Mouse (Mus musculus) ES-E14 (cell line): ENCODE results near the gene Lrfn2. TPM values are rescaled to one million over a fixed set of nuclear protein-coding genes. Genes with fewer than 3 reads are reported as not detected.
A peak's percentile ranks its signal among the peaks of the same experiment; 100 is the strongest.

Source experiments
- DNase-seq: peaks from one replicate; pipeline ENCODE4 v3.0.0-alpha.2; 2013; ENCODE audit warnings: low read depth, low spot score
- H3K27ac ChIP-seq: 2 replicates; pipeline ENCODE4 v1.5.1; 2012; ENCODE audit warnings: low read depth, mild to moderate bottlenecking, low read length, moderate library complexity, mixed read lengths; ENCODE audit not compliant: poor library complexity, insufficient read depth, severe bottlenecking
- H3K36me3 ChIP-seq: 2 replicates; pipeline ENCODE4 v1.6.1; 2012; ENCODE audit warnings: mild to moderate bottlenecking, low read length, moderate library complexity, mixed read lengths; ENCODE audit not compliant: control insufficient read depth, poor library complexity, insufficient read depth, severe bottlenecking
- H3K4me1 ChIP-seq, 2 experiments: fragments of 150-350 bp in 1 of 2; sonication (generic) in 1 of 2; 2 replicates each; pipeline ENCODE4 v1.6.1; 2012; ENCODE audit warnings: low read length in 2 of 2, mild to moderate bottlenecking in 1 of 2, mixed read lengths in 1 of 2; ENCODE audit not compliant: control insufficient read depth in 2 of 2, insufficient read depth in 2 of 2, poor library complexity in 1 of 2
- H3K4me3 ChIP-seq, 2 experiments: fragments of 150-350 bp in 1 of 2; sonication (generic) in 1 of 2; 2 replicates each; pipeline ENCODE4 v1.5.1; 2012; ENCODE audit warnings: low read length in 2 of 2, low read depth in 1 of 2, mild to moderate bottlenecking in 1 of 2, mixed read lengths in 1 of 2; ENCODE audit not compliant: insufficient read depth in 1 of 2, poor library complexity in 1 of 2, severe bottlenecking in 1 of 2
- H3K9ac ChIP-seq: 2 replicates; pipeline ENCODE4 v1.6.1; 2012; ENCODE audit warnings: low read depth, mild to moderate bottlenecking, low read length, mixed read lengths; ENCODE audit not compliant: poor library complexity, insufficient read depth, severe bottlenecking
- H3K9me3 ChIP-seq: fragments of 150-350 bp; sonication (generic); 2 replicates; pipeline ENCODE4 v1.6.1; 2012; ENCODE audit warnings: low read depth, mild to moderate bottlenecking, low read length; ENCODE audit not compliant: control insufficient read depth, insufficient read depth
- CHD2 ChIP-seq: IDR thresholded peaks from 2 replicates; pipeline ENCODE4 v1.6.1; 2014; ENCODE audit warnings: mild to moderate bottlenecking, low read depth, low read length, inconsistent platforms
- HCFC1 ChIP-seq: IDR thresholded peaks from 2 replicates; pipeline ENCODE4 v1.6.1; 2012; ENCODE audit warnings: low read length, inconsistent platforms, borderline replicate concordance; ENCODE audit not compliant: insufficient read depth
- MAFK ChIP-seq: IDR thresholded peaks from 2 replicates; pipeline ENCODE4 v1.6.1; 2014; ENCODE audit warnings: mild to moderate bottlenecking, low read depth, low read length, inconsistent platforms; ENCODE audit not compliant: insufficient read depth
- ZC3H11A ChIP-seq: IDR thresholded peaks from 2 replicates; pipeline ENCODE4 v1.6.1; 2012; ENCODE audit warnings: low read depth, mild to moderate bottlenecking, inconsistent platforms, low read length, borderline replicate concordance
- ZNF384 ChIP-seq: IDR thresholded peaks from 2 replicates; pipeline ENCODE4 v1.6.1; 2012; ENCODE audit warnings: low read depth, low read length, inconsistent platforms
- in situ Hi-C, 2 experiments: fragments of 600-800 bp; cut with MboI; formaldehyde crosslinking; loops; one replicate each; pipeline ENCODE4 v1.15.1; 2025; ENCODE audit warnings: low sequenced_read_pairs in 2 of 2, inconsistent platforms in 1 of 2; ENCODE audit not compliant: unreplicated experiment in 2 of 2
- total RNA-seq: library from RNA; depleted of rRNA; stranded (reverse); fragments of 300-350 nt; gene quantifications from 2 replicates; pipeline ENCODE4 v1.2.3, GENCODE M21; 2012

Gene Lrfn2
- total RNA-seq, 1 experiment, result 0.13 TPM

DNA sequence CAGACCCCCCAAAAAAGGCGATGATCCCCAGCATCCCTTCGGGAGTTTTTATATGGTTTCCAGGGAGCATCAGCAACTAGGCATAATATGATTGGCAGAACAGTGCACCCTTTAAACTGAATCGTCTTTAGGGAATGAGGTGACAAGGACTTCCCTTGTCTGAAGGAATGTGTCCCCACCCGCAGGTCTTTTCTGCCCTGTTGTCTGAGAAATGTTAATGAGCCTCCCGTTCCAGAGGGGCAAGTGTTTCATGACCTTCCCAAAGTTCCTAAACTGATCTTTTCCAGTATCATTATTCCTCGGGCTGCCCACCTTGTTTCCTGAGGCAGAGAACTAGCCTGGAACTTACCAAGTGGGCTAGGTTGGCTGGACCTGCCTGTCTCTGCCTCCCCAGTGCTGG lies 40.7 kb downstream of the Lrfn2 start:
- Histone ChIP-seq H3K9ac (no peak overlapping the region), H3K36me3 (no peaks in the 10 kb centered on the region), H3K9me3 (no peaks in the 10 kb centered on the region), H3K27ac (no peak overlapping the region), H3K4me1 (peaks cover 4 to 26% of the 10 kb centered on the region in 2 experiments; a peak in 3 of 4 replicates), H3K4me3 (no peak overlapping the region)
- TF ChIP-seq ZC3H11A (no peak), HCFC1 (no peak), MAFK (no peak)
- in situ Hi-C loops, result no loop called here
- no peak for DNase-seq

DNA sequence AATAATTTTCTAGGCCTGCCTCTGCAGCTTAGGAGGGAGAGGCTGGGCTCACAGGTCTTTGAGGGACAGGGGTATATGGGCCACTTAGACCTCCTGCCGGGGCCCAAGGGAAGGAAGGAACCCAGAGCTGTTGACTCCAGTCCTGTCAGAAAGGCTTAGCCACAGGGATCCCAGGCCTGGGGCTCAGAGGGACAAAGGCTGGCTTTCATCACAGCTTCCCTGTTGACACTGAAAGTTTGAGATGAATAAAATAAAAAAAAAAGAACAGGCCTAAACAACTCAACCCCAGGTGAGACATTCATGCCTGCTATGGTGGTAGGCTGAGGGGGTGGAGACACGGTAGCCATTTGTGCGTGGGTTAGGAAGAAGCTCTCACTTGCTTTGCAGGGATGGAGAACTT lies 41.2 kb downstream of the Lrfn2 start:
- Histone ChIP-seq H3K27ac (no peak overlapping the region), H3K36me3 (no peaks in the 10 kb centered on the region), H3K9ac (no peak overlapping the region), H3K4me3 (no peak overlapping the region), H3K4me1 (peaks cover 4 to 25% of the 10 kb centered on the region in 2 experiments; a peak in 3 of 4 replicates), H3K9me3 (no peaks in the 10 kb centered on the region)
- in situ Hi-C loops, result no loop called here
- no peak for TF ChIP-seq MAFK
- peak; percentile 40; the same call in 1 of the 2 replicates for TF ChIP-seq ZNF384
- TF ChIP-seq CHD2, result no peak
- TF ChIP-seq HCFC1, result no peak
- no peak for TF ChIP-seq ZC3H11A
- DNase-seq, result no peak

- H3K9ac ChIP-seq, result no peak overlapping the region; the same call in 1 of the 2 replicates
- in situ Hi-C loops, result no loop called here
- DNase-seq, result no peak
- H3K27ac ChIP-seq, result no peak overlapping the region
- H3K36me3 ChIP-seq, result no peaks in the 10 kb centered on the region
- H3K4me3 ChIP-seq, result no peak overlapping the region
- H3K9me3 ChIP-seq, result no peaks in the 10 kb centered on the region
- H3K4me1 ChIP-seq, result peaks cover 4 to 25% of the 10 kb centered on the region in 2 experiments; a peak in 3 of 4 replicates
- TF ChIP-seq CHD2, result no peak
Measured at GRCm38 (mm10) chr17:48975055-48975454, 42.9 kb downstream of the Lrfn2 start.

DNA sequence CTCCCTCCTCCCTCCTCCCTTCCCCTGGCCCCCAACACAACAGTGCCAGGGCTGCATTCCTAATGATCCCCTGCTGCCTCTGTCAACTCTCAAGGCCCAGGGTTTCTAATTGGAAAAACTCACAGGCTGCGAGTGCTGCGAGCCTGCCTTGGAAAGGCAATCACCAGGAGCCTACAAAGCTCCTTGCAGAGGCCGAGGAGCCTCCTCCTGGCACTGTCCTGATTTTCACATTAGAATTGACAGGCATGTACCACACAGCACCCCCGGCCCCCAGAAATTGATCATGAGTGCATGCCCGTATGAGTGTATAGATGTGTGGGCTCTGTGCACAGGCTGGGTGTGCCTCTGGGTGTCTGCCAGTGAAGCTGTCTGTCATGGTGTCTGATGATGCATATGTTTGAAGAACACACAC lies 44.4 kb downstream of the Lrfn2 start:
- no peak for DNase-seq
- H3K4me3 ChIP-seq, result no peak overlapping the region
- peaks cover 4 to 20% of the 10 kb centered on the region in 2 experiments; a peak in 3 of 4 replicates for H3K4me1 ChIP-seq
- H3K36me3 ChIP-seq, result no peaks in the 10 kb centered on the region
- no peaks in the 10 kb centered on the region for H3K9me3 ChIP-seq
- no peak overlapping the region for H3K9ac ChIP-seq
- H3K27ac ChIP-seq, result no peak overlapping the region
- in situ Hi-C loops, result no loop called here
- TF ChIP-seq HCFC1 (no peak), ZC3H11A (no peak), CHD2 (no peak), ZNF384 (no peak), MAFK (no peak)

DNA sequence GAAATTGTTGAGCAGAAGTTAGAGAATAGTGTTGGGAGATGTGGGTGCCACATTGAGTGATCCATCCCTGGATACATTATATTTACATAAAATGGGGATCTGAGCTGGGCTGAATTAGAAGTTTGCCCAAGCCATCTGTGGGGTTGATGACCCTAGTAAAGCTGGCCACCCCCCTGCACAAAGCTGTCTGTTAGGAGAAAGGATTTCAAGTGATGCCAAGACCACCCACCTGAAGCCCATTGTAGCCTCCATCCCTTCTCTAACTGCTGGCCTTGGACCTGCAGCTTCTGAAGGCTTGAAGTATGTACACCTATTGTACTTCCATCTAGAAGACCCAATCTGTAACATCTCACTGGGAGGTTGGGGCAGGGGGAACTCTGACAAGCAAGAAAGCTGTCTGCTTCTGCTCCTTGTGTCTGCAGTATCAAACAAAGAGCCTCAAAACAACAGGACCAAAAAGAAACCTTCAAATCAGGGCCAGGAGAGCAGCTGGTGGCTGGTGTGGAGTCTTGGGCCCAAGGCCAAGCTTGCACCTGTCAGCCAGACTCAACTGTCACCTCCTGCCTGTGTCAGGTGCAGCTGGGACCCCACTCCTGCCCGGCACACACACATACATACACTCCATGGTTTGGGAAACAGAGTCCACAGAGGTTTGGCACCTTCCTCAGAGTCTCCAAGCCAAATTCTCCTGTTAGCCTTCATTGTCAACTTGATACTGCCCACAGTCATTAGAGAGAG lies 63.2 kb downstream of the Lrfn2 start:
- Histone ChIP-seq H3K9ac (no peak overlapping the region), H3K36me3 (no peaks in the 10 kb centered on the region), H3K4me1 (peaks cover 0 to 4% of the 10 kb centered on the region in 2 experiments; a peak in 1 of 4 replicates), H3K27ac (no peak overlapping the region), H3K9me3 (no peaks in the 10 kb centered on the region), H3K4me3 (no peak overlapping the region)
- no peak for DNase-seq
- TF ChIP-seq CHD2 (no peak), ZNF384 (no peak), HCFC1 (no peak), MAFK (no peak), ZC3H11A (no peak)
- in situ Hi-C loops, result no loop called here
